Mouse (Mus musculus) spleen, adult 2 months (tissue): ENCODE measurements around the gene Crim1.

Source experiments
- CTCF ChIP-seq: fragments of 200-500 bp; IDR thresholded peaks from 2 replicates; pipeline ENCODE4 v1.5.1; 2011; ENCODE audit warnings: mild to moderate bottlenecking, inconsistent platforms; ENCODE audit not compliant: insufficient read depth, insufficient read length, insufficient replicate concordance; ENCODE audit errors: extremely low read depth
- POLR2A ChIP-seq: fragments of 200-500 bp; IDR thresholded peaks from 2 replicates; pipeline ENCODE4 v1.6.1; 2011; ENCODE audit warnings: low read depth, low read length, inconsistent platforms

DNA sequence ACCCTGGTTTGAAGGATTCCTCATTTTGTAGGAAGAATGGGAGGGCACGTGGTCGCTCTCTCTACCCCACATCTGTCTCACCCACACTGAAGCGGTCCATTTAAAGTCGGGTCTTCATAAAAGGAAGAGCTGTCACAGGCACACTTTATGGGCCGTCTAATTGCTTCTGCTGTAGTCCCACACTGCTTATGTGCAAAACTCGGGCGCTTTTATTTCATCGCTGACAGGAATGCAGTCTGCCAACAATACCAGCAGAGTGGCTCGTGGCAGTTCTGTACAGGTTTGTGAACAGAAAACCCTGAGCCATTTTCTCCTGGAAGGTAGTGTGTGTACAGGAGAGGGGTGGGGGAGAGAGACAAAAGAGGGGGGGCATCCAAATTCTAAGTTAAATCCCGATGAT, 23.9 kb downstream of the Crim1 start:
- TF ChIP-seq CTCF (no peak), POLR2A (no peak)
